ENCODE assay signal across 16 mouse cellular contexts in the genomic region with DNA sequence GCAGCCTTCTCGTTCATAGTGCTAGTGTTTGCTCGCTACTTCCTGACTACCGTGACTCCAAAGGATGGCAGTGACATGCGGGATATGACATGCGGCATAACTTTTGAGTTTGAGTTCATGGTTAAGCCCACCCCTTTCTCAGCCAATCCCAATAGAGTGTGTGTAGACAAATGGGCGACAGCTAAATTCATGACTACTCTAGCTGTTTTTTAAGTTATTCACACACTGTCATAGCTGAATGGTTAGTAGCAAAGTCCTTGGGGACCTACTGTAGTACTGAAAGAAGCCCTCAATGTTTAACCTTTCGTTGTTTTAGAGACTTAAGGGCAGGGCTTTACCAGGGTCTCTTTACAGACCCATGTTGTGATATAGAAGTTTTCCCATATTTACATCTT. TPM values are rescaled to one million over a fixed set of nuclear protein-coding genes. Genes with fewer than 3 reads are reported as not detected.
"Had no signal": no experiment of that assay in that cellular context is flagged by ENCODE, and none has a peak within 500 bp of the region (broad histone marks: within the 10 kb centered on the region; RNA-seq: fewer than 3 reads in every experiment).

No protein-coding gene starts in this region.

- H3K4me1 ChIP-seq: limb, embryonic 15.5 days; midbrain, embryonic 12.5 days had no signal

- H3K9ac ChIP-seq: kidney, embryonic 15.5 days; limb, embryonic 15.5 days; liver, embryonic 13.5 days; midbrain, embryonic 12.5 days had no signal

- H3K4me3 ChIP-seq: kidney, embryonic 15.5 days; left cerebral cortex, adult 2 months; limb, embryonic 15.5 days; liver, embryonic 13.5 days; midbrain, embryonic 12.5 days had no signal

- H3K27me3 ChIP-seq: kidney, embryonic 15.5 days; limb, embryonic 15.5 days; liver, embryonic 13.5 days; midbrain, embryonic 12.5 days had no signal

- DNase-seq: kidney, adult 2 months; kidney, postnatal 14 days; liver, embryonic 13.5 days; lung, adult 18-20 months; right cerebral cortex, adult 18-20 months; right cerebral cortex, postnatal 25 days; thymus, postnatal 25 days had no signal

- H3K27ac ChIP-seq: kidney, embryonic 15.5 days; left cerebral cortex, adult 2 months; limb, embryonic 15.5 days; liver, embryonic 13.5 days; midbrain, embryonic 12.5 days; stomach, postnatal 0 days had no signal

- H3K9me3 ChIP-seq: kidney, embryonic 15.5 days; limb, embryonic 15.5 days; liver, embryonic 13.5 days; midbrain, embryonic 12.5 days had no signal

- H3K36me3 ChIP-seq: liver, embryonic 13.5 days had no signal

- H3K4me2 ChIP-seq: kidney, embryonic 15.5 days; limb, embryonic 15.5 days; liver, embryonic 13.5 days; midbrain, embryonic 12.5 days had no signal

- ATAC-seq: intestine, embryonic 16.5 days; midbrain, embryonic 16.5 days had no signal

RNA-seq across cellular contexts. Expression of a gene that starts 40.5 kb away (rescaled TPM):
- total RNA-seq: megakaryocyte-erythroid progenitor cell, adult 5-6 weeks had no signal
- polyA plus RNA-seq: neural tube, embryonic 14.5 days had no signal
